Mouse (Mus musculus) lung, postnatal 0 days (tissue): Measurements from ENCODE around the gene Ncan.

Experiments used
- CTCF ChIP-seq: IDR thresholded peaks from 2 replicates; pipeline ENCODE4 v1.5.1; 2016; ENCODE audit warnings: antibody characterized with exemption, mild to moderate bottlenecking
- EP300 ChIP-seq: IDR thresholded peaks from 2 replicates; pipeline ENCODE4 v1.6.1; 2016; ENCODE audit warnings: antibody characterized with exemption, mild to moderate bottlenecking, control low read depth

DNA sequence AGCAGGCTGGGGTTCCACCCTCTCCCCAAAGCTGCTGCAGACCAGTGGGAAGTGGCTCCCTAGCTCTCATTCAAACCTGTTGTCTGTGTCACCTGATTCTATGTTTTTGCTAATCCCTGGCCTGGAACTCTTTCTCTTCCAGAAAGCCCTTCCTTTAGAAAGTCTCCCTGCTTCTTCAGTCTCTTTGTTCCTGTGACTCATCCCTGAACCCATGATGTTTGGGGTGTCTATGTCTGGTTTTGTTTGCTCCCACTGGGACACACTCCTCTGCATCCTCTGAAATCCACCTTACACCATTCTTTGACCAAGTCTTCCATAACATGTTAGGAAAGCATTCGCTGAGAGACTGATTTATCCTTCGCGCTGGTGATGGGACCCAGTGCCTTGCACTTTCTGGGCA, 9.4 kb upstream of the Ncan start:
- TF ChIP-seq EP300 (no peak), CTCF (no peak)
